Mouse (Mus musculus) embryonic facial prominence, embryonic 10.5 days (tissue): ENCODE data around the gene Hist3h2a. TPM values are rescaled to one million over a fixed set of nuclear protein-coding genes. Genes with fewer than 3 reads are reported as not detected.

ENCODE experiments used
- DNase-seq: peaks from one replicate; pipeline ENCODE4 v3.0.0-alpha.2; 2017; ENCODE audit warnings: low spot score
- H3K27ac ChIP-seq: fragments of 300-500 bp; sonication (generic); replicated peaks from 2 replicates; pipeline ENCODE4 v1.5.1; 2016; ENCODE audit warnings: mild to moderate bottlenecking
- H3K27me3 ChIP-seq: fragments of 300-500 bp; sonication (generic); replicated peaks from 2 replicates; pipeline ENCODE4 v1.6.1; 2016; ENCODE audit warnings: low read depth, mild to moderate bottlenecking; ENCODE audit not compliant: poor library complexity, severe bottlenecking
- H3K36me3 ChIP-seq: fragments of 300-500 bp; sonication (generic); replicated peaks from 2 replicates; pipeline ENCODE4 v1.6.1; 2016; ENCODE audit warnings: mild to moderate bottlenecking, moderate library complexity
- H3K4me1 ChIP-seq: fragments of 300-500 bp; sonication (generic); 2 replicates; pipeline ENCODE4 v1.6.1; 2016
- H3K4me3 ChIP-seq: fragments of 300-500 bp; sonication (generic); 2 replicates; pipeline ENCODE4 v1.5.1; 2016; ENCODE audit warnings: mild to moderate bottlenecking, moderate library complexity
- H3K9me3 ChIP-seq: fragments of 300-500 bp; sonication (generic); 2 replicates; pipeline ENCODE4 v1.6.1; 2016; ENCODE audit warnings: mild to moderate bottlenecking
- WGBS: fragments of 180-500 bp; shearing (Covaris S2); methylation state at CpG from one replicate; pipeline ENCODE4 v1.1.7; 2016; 5-methylcytosine and 5-hydroxymethylcytosine counted together
- polyA plus RNA-seq: library from polyadenylated mRNA; unstranded; fragments of >200 nt; fragmentation: Nextera tagmentation; extraction: Ambion mirVana; gene quantifications from 2 replicates; pipeline ENCODE4 v1.2.1, GENCODE M21; 2016

The Hist3h2a gene
- polyA plus RNA-seq, 1 experiment from 2014 or later, result 19.0 TPM

DNA sequence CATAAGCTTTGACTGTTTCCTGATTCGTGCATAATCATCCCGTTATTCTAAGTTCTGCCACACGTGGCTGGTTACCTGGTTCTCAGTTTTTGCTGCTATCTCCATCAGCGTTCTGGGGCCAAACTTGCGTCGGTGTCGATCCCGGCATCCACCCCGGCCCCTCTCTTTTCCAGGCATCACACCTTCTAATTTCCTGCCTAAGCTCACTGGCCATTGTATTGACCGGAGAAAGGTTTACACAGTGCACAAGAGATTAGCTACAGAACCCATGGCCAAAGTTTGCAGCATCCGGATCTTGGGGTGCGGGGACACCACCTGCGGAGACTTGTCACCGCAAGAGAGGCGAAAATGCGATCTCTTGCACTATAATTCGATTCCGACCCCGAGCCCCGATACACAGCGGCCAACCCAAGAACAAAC is 23.1 kb downstream of the Hist3h2a start:
- peak overlapping the region; percentile 93 for H3K4me3 ChIP-seq

GRCm38 (mm10) chr11:58978027-58978705 is 23.7 kb downstream of the Hist3h2a start, which contains the start of gene Trim11:
Gene Trim11, plus strand, starts transcription at chr11:58978093.
- Histone ChIP-seq H3K27ac (peak within 1 kb of the TSS; percentile 86), H3K4me3 (peak within 1 kb of the TSS; percentile 93), H3K27me3 (no peaks in the 10 kb centered on the region), H3K9me3 (no peaks in the 10 kb centered on the region), H3K4me1 (peaks cover 48% of the 10 kb centered on the region), H3K36me3 (peaks cover 42% of the 10 kb centered on the region)
- peak; percentile 83 for DNase-seq
- WGBS, result under 1% methylated on average over 64 of the region's 64 CpGs

More for the DNA sequence above, 23.1 kb downstream of the Hist3h2a start:
- DNase-seq, result no peak
- Histone ChIP-seq H3K27ac (peak overlapping the region; percentile 86), H3K4me1 (peaks cover 48% of the 10 kb centered on the region), H3K36me3 (peaks cover 38% of the 10 kb centered on the region), H3K27me3 (no peaks in the 10 kb centered on the region), H3K9me3 (no peaks in the 10 kb centered on the region)
- WGBS, result under 1% methylated on average over 21 of the region's 21 CpGs

DNA sequence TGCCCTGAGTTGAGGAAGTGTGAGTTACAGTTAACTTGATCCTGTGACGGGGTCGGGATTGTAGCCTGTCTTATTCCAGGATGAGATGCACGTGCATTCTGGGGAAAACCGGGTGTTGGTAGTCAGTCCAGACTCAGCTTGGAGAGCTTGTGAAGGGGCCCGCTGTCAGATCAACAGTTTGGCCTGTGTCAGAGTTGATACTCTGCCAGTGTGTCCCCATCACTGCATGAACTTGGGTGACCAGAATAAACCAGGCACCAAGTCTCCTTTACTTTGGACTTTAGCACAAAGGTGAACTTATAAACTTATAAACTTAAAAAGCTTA is 24.2 kb downstream of the Hist3h2a start:
- Histone ChIP-seq H3K36me3 (peaks cover 47% of the 10 kb centered on the region), H3K27ac (peak overlapping the region; percentile 86), H3K4me3 (peak overlapping the region; percentile 93), H3K9me3 (no peaks in the 10 kb centered on the region), H3K4me1 (peaks cover 48% of the 10 kb centered on the region), H3K27me3 (no peaks in the 10 kb centered on the region)
- WGBS, result 3% methylated on average over 5 of the region's 5 CpGs
- no peak for DNase-seq

- peaks cover 48% of the 10 kb centered on the region for H3K36me3 ChIP-seq
- peaks cover 48% of the 10 kb centered on the region for H3K4me1 ChIP-seq
- H3K27me3 ChIP-seq, result no peaks in the 10 kb centered on the region
- peak overlapping the region; percentile 93 for H3K4me3 ChIP-seq
- 75% methylated on average over 3 of the region's 3 CpGs for WGBS
- no peak for DNase-seq
- no peaks in the 10 kb centered on the region for H3K9me3 ChIP-seq
- H3K27ac ChIP-seq, result no peak overlapping the region; the same call in 1 of the 2 replicates
These were observed 24.7 kb downstream of the Hist3h2a start for GRCm38 (mm10) chr11:58979183-58979582.

- Histone ChIP-seq H3K27ac (no peak overlapping the region; the same call in 1 of the 2 replicates), H3K27me3 (no peaks in the 10 kb centered on the region), H3K9me3 (no peaks in the 10 kb centered on the region), H3K4me1 (peaks cover 48% of the 10 kb centered on the region), H3K36me3 (peaks cover 48% of the 10 kb centered on the region), H3K4me3 (peak overlapping the region; percentile 93)
- no peak for DNase-seq
- WGBS, result 81% methylated on average over 7 of the region's 7 CpGs
These were observed 25.2 kb downstream of the Hist3h2a start for GRCm38 (mm10) chr11:58979661-58980060.

DNA sequence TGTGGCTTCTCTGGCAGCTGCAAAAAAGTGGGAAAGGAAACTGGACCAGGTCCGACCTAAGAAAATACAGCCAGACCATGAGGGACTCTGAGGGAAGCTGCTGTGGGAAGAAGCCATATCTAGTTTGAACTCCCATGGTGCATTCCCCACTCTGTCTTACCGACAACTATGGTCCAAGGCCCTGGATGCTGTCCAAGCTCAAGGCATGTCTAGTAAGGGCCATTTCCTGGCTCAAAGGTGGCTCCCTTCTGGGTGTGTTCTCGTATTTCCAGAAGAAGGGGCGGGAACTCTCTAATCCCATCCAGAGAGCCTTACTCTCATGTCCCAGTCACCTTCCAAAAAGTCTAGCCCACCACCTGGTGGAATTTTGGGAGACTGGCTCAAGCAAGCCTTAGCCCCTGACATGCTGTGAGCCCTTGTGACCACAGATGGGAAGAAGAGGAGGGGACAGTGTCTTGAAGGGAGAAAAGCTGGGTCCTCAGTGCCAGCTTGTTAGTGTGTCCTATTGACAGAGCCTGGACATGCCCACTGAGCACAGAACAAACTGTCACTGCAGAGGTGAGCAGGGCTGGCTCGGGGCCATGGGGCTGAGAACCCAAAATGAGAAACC is 26.0 kb downstream of the Hist3h2a start:
- 69% methylated on average over 5 of the region's 5 CpGs for WGBS
- Histone ChIP-seq H3K9me3 (no peaks in the 10 kb centered on the region), H3K36me3 (peaks cover 50% of the 10 kb centered on the region), H3K4me1 (peaks cover 48% of the 10 kb centered on the region), H3K27me3 (no peaks in the 10 kb centered on the region), H3K4me3 (no peak overlapping the region), H3K27ac (no peak overlapping the region)
- DNase-seq, result no peak

DNA sequence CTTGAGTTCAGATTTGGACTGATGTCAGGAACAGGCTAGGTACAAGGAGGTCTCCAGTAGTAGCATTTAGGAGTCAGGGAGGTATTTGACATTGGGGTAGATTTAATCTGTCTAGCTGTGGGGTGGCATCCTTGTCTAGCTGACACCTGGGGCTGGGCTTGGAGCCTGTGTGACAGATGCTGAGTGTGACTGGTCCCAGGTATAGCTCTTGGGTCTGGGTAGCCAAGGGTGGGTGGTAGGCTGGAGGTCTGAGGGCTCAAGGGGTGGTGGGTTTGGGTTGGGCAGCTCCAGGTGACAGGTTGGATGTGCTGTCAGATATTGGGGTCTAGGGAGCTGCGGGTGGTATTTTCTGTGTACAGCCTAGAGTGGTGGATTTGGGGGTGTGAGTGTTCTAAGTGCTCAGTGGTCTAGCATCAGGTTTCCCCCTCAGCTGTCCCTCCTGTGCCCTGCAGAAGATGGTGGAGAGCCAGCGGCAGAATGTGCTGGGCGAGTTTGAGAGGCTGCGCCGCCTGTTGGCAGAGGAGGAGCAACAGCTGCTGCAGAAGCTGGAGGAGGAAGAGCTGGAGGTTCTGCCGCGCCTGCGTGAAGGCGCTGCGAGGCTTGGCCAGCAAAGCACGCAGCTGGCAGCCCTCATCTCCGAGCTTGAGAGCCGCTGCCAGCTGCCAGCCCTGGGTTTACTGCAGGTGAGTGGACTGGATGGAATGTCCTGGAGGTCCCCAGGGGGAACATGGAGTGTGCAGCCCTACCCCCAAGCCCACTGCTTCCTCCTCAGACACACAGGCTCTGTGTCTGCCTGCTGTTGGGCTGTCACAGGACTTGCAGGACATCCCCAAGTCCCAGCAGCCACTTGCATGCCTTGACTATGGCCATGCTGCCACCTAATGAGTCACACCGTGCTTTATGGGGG is 27.3 kb downstream of the Hist3h2a start:
- no peak overlapping the region; the same call in 1 of the 2 replicates for H3K27ac ChIP-seq
- peaks cover 58% of the 10 kb centered on the region for H3K36me3 ChIP-seq
- no peaks in the 10 kb centered on the region for H3K9me3 ChIP-seq
- H3K4me1 ChIP-seq, result peaks cover 41% of the 10 kb centered on the region
- DNase-seq, result peak; percentile 38
- WGBS, result 68% methylated on average over 14 of the region's 14 CpGs
- no peaks in the 10 kb centered on the region for H3K27me3 ChIP-seq
- H3K4me3 ChIP-seq, result no peak overlapping the region

DNA sequence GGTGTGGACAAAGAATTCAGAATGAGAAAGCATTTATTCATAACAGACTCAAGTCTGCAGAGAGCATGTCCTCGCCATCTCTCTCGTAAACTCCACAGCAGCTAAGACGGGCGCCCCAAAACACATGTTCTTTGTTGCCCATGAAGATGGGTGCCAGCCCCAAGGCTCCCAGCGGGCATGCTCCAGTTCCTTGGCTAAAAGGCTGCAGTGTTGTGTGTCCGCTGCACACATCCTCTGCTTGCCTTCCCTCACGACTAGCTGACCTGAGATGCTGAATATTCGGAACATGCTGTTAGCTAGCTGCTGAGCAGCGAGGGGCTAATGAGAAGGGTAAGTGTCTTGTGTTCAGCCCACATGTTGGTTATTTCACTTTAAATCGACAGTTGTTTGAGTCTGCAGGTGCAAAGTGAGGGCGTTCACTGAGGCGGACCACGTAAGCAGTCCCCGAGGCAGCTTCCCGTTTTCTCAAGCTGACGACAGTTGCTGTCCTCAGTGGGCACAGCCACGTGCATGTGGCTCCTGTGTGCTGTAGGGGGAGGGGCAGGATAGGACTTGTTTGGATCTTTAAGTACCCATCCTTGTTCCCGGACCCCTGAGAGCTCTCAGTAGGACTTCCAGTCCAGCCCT is 28.1 kb downstream of the Hist3h2a start:
- Histone ChIP-seq H3K27ac (no peak overlapping the region; the same call in 1 of the 2 replicates), H3K4me1 (peaks cover 36% of the 10 kb centered on the region), H3K27me3 (no peaks in the 10 kb centered on the region), H3K4me3 (no peak overlapping the region), H3K9me3 (no peaks in the 10 kb centered on the region), H3K36me3 (peaks cover 66% of the 10 kb centered on the region)
- WGBS, result 86% methylated on average over 18 of the region's 18 CpGs
- DNase-seq, result no peak

GRCm38 (mm10) chr11:58983691-58984341 is 29.3 kb downstream of the Hist3h2a start:
- H3K9me3 ChIP-seq, result no peaks in the 10 kb centered on the region
- 88% methylated on average over 6 of the region's 6 CpGs for WGBS
- no peaks in the 10 kb centered on the region for H3K27me3 ChIP-seq
- H3K36me3 ChIP-seq, result peaks cover 78% of the 10 kb centered on the region
- no peak for DNase-seq
- no peak overlapping the region for H3K4me3 ChIP-seq
- no peak overlapping the region for H3K27ac ChIP-seq
- peaks cover 30% of the 10 kb centered on the region for H3K4me1 ChIP-seq

GRCm38 (mm10) chr11:58984657-58985056 is 30.2 kb downstream of the Hist3h2a start:
- Histone ChIP-seq H3K9me3 (no peaks in the 10 kb centered on the region), H3K4me1 (peaks cover 22% of the 10 kb centered on the region), H3K27me3 (no peaks in the 10 kb centered on the region), H3K27ac (no peak overlapping the region), H3K4me3 (no peak overlapping the region), H3K36me3 (peaks cover 87% of the 10 kb centered on the region)
- no peak for DNase-seq
- WGBS, result 92% methylated on average over 7 of the region's 7 CpGs

- H3K4me3 ChIP-seq, result no peak overlapping the region
- H3K9me3 ChIP-seq, result no peaks in the 10 kb centered on the region
- no peaks in the 10 kb centered on the region for H3K27me3 ChIP-seq
- H3K27ac ChIP-seq, result no peak overlapping the region
- 93% methylated on average over 3 of the region's 3 CpGs for WGBS
- DNase-seq, result no peak
- H3K4me1 ChIP-seq, result peaks cover 14% of the 10 kb centered on the region
- peaks cover 94% of the 10 kb centered on the region for H3K36me3 ChIP-seq
These were observed 30.9 kb downstream of the Hist3h2a start for GRCm38 (mm10) chr11:58985299-58985917.
